Mouse (Mus musculus): ENCODE measurements at regions not wholly inside any gene's neighbourhood (a gene's known extent, or its start where the extent isn't known, plus 50 kb on each side); places are given as distances from the start of the nearest gene placed in this dataset.

DNA sequence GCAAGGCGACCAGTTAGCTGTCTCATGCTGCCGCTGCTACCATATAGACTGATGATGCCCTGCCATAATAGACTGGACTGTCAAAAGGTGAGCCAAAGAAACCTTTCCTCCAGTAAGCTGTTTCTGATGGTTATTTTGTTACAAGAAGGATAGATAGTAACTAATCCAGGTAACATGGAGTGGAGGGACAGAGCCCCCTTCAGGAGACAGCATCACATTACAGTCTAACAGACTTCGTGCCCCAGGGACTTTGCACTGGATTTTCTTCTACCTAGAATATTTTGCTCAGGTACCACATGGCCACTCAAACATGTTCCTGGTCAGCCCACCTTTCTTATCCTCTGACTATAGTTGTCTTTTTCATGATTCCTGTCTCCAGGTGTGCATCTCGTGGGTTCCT is 398.9 kb upstream of the Kazn start:
- no peak for DNase-seq (ENCODE audit: low spot score)

- no peak for DNase-seq (ENCODE audit: low spot score)
Measured at GRCm38 (mm10) chr4:142634398-142634797, 395.2 kb upstream of the Kazn start.

DNA sequence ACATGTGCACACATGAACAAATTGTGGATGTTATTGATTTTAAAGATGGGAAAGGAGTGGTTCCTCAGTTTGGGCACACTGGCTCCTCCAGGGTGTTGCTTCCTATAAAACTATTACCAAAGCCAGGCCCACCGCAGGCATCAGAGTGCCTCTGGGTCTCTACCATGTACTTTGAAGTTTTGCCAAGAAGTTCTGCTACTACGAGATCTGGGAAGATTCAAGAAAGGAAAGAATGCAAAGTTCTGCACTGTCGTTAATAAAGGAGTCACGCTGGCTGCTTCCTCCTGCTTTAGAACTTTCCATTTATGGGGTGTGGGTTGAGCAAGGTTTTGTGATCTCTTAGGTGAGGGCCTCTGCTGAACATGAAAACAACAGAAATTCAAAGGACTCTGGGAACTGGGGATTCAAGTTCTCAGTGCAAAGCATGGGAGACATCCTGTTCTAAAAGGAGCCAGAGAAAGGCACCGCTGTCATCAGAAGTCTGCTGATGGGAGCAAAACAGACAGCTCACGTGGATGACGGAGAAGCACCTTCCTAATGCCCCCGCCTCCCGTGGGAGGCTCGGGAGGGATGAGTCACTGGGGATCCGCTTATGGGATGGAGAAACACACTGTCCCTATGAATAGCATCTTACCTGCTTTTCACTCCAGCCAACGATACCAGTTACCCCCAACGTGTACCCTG is 394.6 kb upstream of the Kazn start:
- peak; percentile 47 for DNase-seq (ENCODE audit: low spot score)

DNA sequence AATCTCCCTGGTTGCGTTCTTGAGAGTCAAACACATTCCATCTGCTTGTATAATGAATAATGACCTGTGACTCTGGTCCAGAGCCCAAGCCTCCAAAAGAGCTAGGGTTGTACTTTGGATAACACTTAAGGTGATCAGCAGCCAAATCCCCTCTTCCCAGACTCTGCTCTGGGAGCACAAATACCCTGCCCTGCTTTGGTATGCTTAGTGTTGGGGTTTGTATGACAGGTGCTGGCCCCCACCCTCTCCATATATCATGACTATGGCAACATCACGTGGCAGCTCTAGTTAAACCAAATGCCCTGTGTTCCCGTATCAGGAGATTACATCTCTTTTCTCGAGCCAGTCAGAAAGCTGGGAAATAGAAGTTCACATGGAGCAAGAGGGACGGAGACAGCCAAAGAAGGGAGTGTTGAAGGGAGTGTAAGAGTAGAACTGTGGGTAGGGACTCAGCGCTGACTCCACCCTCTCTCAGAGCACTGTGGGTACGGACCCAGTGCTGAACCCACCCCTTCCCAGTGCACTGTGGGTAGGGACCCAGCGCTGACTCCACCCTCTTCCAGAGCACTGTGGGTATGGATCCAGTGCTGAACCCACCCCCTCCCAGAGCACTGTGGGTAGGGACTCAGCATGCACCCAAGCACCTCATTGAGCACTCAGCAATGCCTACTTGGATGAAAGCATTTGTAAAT is 387.4 kb upstream of the Kazn start:
- DNase-seq (ENCODE audit: low spot score): no peak

- DNase-seq (ENCODE audit: low spot score): no peak
Measured at GRCm38 (mm10) chr4:142625456-142625855, 386.3 kb upstream of the Kazn start.

DNA sequence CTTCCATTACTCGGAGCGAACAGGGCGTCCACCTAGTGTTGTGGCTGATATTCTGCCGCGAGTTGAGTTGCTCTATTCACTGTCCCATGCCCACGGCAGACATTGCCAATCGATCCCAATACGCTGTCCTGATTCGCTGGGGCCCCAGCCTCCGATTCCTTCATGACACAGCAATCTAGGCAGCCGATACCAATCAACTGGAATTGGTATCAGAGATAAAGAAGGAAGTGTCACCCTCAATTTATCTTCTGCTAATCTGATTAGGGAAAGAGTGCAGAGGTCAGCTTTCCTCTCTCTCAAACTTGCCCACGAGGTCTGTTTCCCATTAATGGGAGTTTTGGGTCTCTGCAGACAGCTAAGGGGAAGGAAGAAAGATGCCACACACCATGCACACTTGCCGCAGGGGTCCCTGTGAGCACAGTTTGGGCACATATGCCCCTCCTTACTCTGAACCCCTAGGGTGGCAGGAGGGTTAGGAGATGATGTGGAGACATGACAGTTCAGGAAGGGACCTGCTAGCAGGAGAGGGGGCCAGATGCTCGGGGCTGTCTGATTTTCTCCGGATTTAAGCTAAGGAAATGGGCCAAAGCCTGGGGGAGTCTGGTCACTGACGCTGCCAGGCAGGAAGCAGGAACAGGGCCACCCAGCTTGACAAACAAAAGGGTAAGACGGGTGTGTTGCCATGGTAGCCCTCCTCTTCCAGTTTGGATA is 383.1 kb upstream of the Kazn start:
- no peak for DNase-seq (ENCODE audit: low spot score)

DNA sequence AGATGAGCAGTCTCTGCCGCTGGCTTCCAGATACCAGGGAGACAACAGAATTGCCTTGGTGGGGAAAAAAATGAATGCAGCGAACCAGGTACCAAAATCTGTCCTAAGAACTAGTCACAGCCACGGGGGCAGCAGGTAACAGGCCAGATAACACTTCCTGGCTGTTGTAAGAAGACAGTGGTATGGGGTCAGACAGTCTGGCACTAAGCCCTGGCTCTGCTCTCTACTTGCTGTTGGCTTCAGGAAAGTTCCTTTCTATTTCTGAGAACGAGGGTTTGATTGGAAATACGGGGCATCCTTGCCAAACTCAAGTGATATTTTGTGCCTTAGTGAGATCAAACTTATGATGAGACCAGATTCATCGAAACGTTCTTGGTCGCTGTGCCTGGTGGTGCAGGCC is 380.2 kb upstream of the Kazn start:
- no peak for DNase-seq (ENCODE audit: low spot score)

- no peak for DNase-seq (ENCODE audit: low spot score)
Measured at GRCm38 (mm10) chr4:142618770-142619169, 379.6 kb upstream of the Kazn start.

GRCm38 (mm10) chr4:142617676-142618075 is 378.5 kb upstream of the Kazn start:
- no peak for DNase-seq (ENCODE audit: low spot score)

DNA sequence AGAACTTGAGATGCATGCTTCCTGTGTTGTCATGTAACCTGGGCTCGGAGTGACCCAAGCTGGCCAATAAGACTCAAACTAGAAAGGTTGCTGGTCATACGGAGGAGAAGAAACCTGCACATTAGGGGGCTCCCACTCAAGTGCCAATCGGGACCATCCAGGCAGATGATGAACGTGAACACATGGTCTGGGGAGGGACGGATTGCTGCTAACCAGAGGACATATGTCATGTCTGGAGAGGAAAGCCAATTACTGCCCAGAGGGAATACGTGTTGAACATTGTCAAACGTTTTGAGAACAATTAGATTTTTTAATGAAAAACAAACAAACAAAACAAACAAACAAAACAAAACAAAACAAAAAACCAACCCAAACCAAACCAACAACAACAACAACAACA is 377.7 kb upstream of the Kazn start:
- DNase-seq (ENCODE audit: low spot score): no peak

- DNase-seq (ENCODE audit: low spot score): no peak
Measured at GRCm38 (mm10) chr4:142605098-142605497, 365.9 kb upstream of the Kazn start.

DNA sequence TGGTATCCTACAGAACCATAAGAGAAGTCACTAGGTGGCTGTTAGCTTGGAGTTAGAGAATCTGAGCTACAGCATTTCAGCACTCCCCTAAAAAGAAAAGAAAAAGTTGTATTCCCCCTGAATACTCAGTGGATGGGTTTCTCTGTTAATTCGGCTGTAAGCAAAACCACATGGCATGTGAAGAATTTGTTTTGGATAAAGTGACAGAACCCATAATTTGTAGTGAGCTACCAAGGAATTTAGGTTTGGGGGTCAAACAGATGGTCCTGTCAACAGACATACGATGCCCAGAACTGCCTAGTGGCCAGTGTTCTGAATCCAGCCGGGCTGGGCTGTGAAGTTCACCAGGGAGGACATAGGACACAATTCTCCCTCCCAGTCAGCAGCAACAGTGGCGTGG is 358.0 kb upstream of the Kazn start:
- no peak for DNase-seq (ENCODE audit: low spot score)

- no peak for DNase-seq (ENCODE audit: low spot score)
Measured at GRCm38 (mm10) chr4:142589084-142589741, 350.0 kb upstream of the Kazn start.

DNA sequence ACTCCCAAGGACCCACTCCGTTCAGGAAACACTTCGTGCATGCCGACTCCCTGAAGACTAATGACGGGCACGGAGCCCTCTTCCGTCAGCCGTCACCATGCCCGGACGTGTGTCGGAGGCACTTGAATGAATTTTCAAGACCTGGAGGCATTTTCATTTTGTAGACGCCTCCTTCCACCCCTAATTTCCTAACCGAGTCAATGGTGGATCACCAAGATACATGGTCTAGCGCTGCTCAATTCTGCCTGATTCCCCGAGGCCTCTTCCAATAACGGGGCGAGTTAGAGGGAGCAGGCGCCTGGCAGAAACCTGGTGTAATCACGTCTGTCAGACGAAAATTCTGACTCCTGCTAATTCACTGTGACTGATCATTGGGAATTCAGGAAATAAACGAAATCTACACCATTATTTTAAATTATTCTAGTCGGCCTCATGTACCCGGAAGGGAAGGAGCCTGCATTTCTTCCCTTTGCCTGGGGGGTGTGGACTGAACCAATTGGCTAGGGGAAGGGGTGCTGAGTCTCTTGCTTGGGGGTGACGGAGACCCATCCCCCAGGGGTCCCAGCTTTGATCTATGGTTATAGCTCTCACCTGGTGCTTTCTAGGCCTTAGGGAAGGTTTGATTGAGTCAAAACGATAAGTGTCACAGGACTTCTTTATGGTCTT is 349.4 kb upstream of the Kazn start:
- no peak for DNase-seq (ENCODE audit: low spot score)

GRCm38 (mm10) chr4:142587345-142588035 is 348.3 kb upstream of the Kazn start:
- DNase-seq (ENCODE audit: low spot score): no peak

- no peak for DNase-seq (ENCODE audit: low spot score)
Measured at GRCm38 (mm10) chr4:142578536-142578935, 339.3 kb upstream of the Kazn start.

- no peak for DNase-seq (ENCODE audit: low spot score)
Measured at GRCm38 (mm10) chr4:142577519-142577918, 338.3 kb upstream of the Kazn start.

GRCm38 (mm10) chr4:142574528-142574927 is 335.3 kb upstream of the Kazn start:
- DNase-seq (ENCODE audit: low spot score): no peak

DNA sequence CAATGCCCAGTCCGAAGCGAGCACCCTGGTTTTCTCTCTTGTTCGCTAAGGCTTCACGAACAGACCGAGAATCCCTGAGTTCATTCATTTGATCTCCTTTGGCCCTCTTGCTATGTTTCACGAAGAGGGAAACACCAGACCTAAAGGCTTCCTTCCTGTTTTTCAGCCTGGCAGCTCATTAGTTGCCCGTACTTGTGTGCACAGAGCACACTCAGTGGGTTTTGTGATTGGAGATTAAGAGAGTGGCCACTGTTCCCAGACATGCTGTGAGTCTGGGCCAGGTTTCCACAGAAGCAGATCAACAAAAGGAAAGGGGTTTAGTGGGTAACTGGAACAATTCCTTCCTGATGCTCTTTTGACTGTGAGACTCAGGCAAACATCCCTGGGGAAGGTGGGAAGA is 331.5 kb upstream of the Kazn start:
- no peak for DNase-seq (ENCODE audit: low spot score)

GRCm38 (mm10) chr4:142568556-142568955 is 329.4 kb upstream of the Kazn start:
- DNase-seq (ENCODE audit: low spot score): no peak

GRCm38 (mm10) chr4:142554716-142555115 is 315.5 kb upstream of the Kazn start:
- no peak for DNase-seq (ENCODE audit: low spot score)

- no peak for DNase-seq (ENCODE audit: low spot score)
Measured at GRCm38 (mm10) chr4:142545871-142546270, 306.7 kb upstream of the Kazn start.
